Mouse (Mus musculus): ENCODE measurements around the gene Trit1.

DNA sequence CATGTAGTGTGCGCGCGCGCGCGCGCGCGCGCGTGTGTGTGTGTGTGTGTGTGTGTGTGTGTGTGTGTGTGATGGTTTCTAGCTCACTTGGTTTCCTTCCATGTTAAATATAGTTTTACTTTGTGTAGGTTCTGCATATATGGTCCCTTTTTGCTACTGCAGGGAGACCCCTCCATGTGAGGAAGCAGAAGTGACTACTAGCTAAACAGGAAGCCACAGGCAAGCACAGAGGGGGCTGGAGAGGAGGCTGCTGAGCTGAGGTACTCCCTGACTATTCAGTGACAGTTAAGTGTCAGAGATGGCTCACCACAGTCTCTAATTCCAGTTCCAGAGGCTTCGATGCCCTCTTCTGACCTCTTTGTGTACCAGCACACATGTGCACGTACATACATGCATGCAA, 9.8 kb downstream of the Trit1 start:
- TF ChIP-seq CTCF (IDR thresholded peaks at IDR 0.05; ENCODE audit: borderline replicate concordance, insufficient read depth, low read length), result no peak
- TF ChIP-seq POLR2A (IDR thresholded peaks at IDR 0.05; ENCODE audit: low read depth, low read length), result no peak

Data from embryonic fibroblast, embryonic 13.5 days (primary cell).